Comparison of ENCODE assay signal across 17 mouse cellular contexts in genomic region chr11:72544716-72545115, GRCm38 (mm10). TPM values are rescaled to one million over a fixed set of nuclear protein-coding genes. Genes with fewer than 3 reads are reported as not detected.
"Had no signal": no experiment of that assay in that cellular context is flagged by ENCODE, and none has a peak within 500 bp of the region (broad histone marks: within the 10 kb centered on the region; RNA-seq: fewer than 3 reads in every experiment).

No protein-coding gene starts in this region.

- H3K36me3 ChIP-seq: limb, embryonic 12.5 days; limb, embryonic 15.5 days; midbrain, embryonic 10.5 days; midbrain, embryonic 13.5 days had no signal

- H3K27ac ChIP-seq: kidney, postnatal 0 days; layer of hippocampus, adult 2 months; limb, embryonic 12.5 days; limb, embryonic 15.5 days; macrophage; midbrain, embryonic 10.5 days; midbrain, embryonic 13.5 days had no signal

- H3K9me3 ChIP-seq: limb, embryonic 12.5 days; limb, embryonic 15.5 days; midbrain, embryonic 10.5 days; midbrain, embryonic 13.5 days had no signal

- ATAC-seq: intestine, postnatal 0 days; lung, postnatal 0 days; midbrain, embryonic 13.5 days; midbrain, embryonic 16.5 days had no signal

- H3K9ac ChIP-seq: limb, embryonic 12.5 days; limb, embryonic 15.5 days; lung, embryonic 14.5 days; midbrain, embryonic 13.5 days had no signal

- H3K4me1 ChIP-seq: limb, embryonic 12.5 days; limb, embryonic 15.5 days; midbrain, embryonic 10.5 days; midbrain, embryonic 13.5 days had no signal

- H3K4me2 ChIP-seq: limb, embryonic 12.5 days; limb, embryonic 15.5 days; lung, embryonic 14.5 days; midbrain, embryonic 13.5 days had no signal

- DNase-seq: kidney, adult 2 months; kidney, postnatal 25 days; layer of hippocampus, postnatal 36 days; left cerebral cortex, postnatal 4 days; lung, embryonic 14.5 days; thymus, adult 18-20 months; thymus, postnatal 36 days had no signal

- H3K4me3 ChIP-seq: layer of hippocampus, adult 2 months; limb, embryonic 12.5 days; limb, embryonic 15.5 days; midbrain, embryonic 10.5 days; midbrain, embryonic 13.5 days had no signal

- H3K27me3 ChIP-seq: limb, embryonic 12.5 days; limb, embryonic 15.5 days; midbrain, embryonic 13.5 days had no signal

RNA-seq across cellular contexts. Expression of gene Spns3, which starts 5.6 kb away (rescaled TPM):
- polyA plus RNA-seq: limb, embryonic 12.5 days; lung, embryonic 14.5 days; macrophage; midbrain, embryonic 10.5 days; midbrain, embryonic 13.5 days; midbrain, embryonic 16.5 days had no signal

RNA-seq across cellular contexts. Expression of gene Spns2, which starts 55.0 kb away (rescaled TPM):
- polyA plus RNA-seq: macrophage had no signal
